Mouse (Mus musculus): ENCODE results near the gene Gm20662. TPM values are rescaled to one million over a fixed set of nuclear protein-coding genes. Genes with fewer than 3 reads are reported as not detected.

Gene Gm20662
- polyA plus RNA-seq, 1 experiment from 2014 or later: 0.64 TPM

- peak within 1 kb of the TSS; percentile 60 for H3K4me3 ChIP-seq (ENCODE audit: low read length)
- H3K36me3 ChIP-seq (ENCODE audit: insufficient read depth, low read length): no peaks in the 10 kb centered on the region
- H3K9ac ChIP-seq (replicated peaks; ENCODE audit: low read length): peak within 1 kb of the TSS; percentile 68
- H3K27ac ChIP-seq (ENCODE audit: low read length): peak within 1 kb of the TSS; percentile 99
- H3K27me3 ChIP-seq (ENCODE audit: insufficient read depth, low read length): no peaks in the 10 kb centered on the region; the same call in 1 of the 2 replicates
- 0% methylated on average over 57 of the region's 58 CpGs for WGBS
- peaks cover 35% of the 10 kb centered on the region for H3K4me1 ChIP-seq (ENCODE audit: insufficient read depth, low read length)
- H3K4me2 ChIP-seq (replicated peaks; ENCODE audit: low read depth, low read length): peak within 1 kb of the TSS; percentile 58
- peak; percentile 62 for ATAC-seq (ENCODE audit: low FRiP score, low TSS enrichment)
- H3K9me3 ChIP-seq (ENCODE audit: low read length): no peaks in the 10 kb centered on the region
Observed at GRCm38 (mm10) chr9:107985131-107986119, 10.7 kb upstream of the Gm20662 start, which contains the start of gene Inka1. Inka1 (minus strand) TSS chr9:107985879.

GRCm38 (mm10) chr9:107986376-107986775, 9.8 kb upstream of the Gm20662 start:
- H3K4me1 ChIP-seq (ENCODE audit: insufficient read depth, low read length): peaks cover 25% of the 10 kb centered on the region
- peak overlapping the region; percentile 58 for H3K4me2 ChIP-seq (replicated peaks; ENCODE audit: low read depth, low read length)
- peak overlapping the region; percentile 60 for H3K4me3 ChIP-seq (ENCODE audit: low read length)
- H3K9me3 ChIP-seq (ENCODE audit: low read length): no peaks in the 10 kb centered on the region
- peak; percentile 50 for ATAC-seq (ENCODE audit: low FRiP score, low TSS enrichment)
- no peaks in the 10 kb centered on the region; the same call in 1 of the 2 replicates for H3K27me3 ChIP-seq (ENCODE audit: insufficient read depth, low read length)
- no peaks in the 10 kb centered on the region for H3K36me3 ChIP-seq (ENCODE audit: insufficient read depth, low read length)
- peak overlapping the region; percentile 68; the same call in 1 of the 2 replicates for H3K9ac ChIP-seq (replicated peaks; ENCODE audit: low read length)
- 2% methylated on average over 18 of the region's 18 CpGs for WGBS
- H3K27ac ChIP-seq (ENCODE audit: low read length): peak overlapping the region; percentile 99

GRCm38 (mm10) chr9:107987950-107988349, 8.2 kb upstream of the Gm20662 start:
- Histone ChIP-seq H3K27me3 (ENCODE audit: insufficient read depth, low read length) (no peaks in the 10 kb centered on the region; the same call in 1 of the 2 replicates), H3K9ac (replicated peaks; ENCODE audit: low read length) (no peak overlapping the region), H3K27ac (ENCODE audit: low read length) (no peak overlapping the region), H3K4me3 (ENCODE audit: low read length) (no peak overlapping the region), H3K4me1 (ENCODE audit: insufficient read depth, low read length) (peaks cover 12% of the 10 kb centered on the region), H3K9me3 (ENCODE audit: low read length) (no peaks in the 10 kb centered on the region), H3K36me3 (ENCODE audit: insufficient read depth, low read length) (no peaks in the 10 kb centered on the region), H3K4me2 (replicated peaks; ENCODE audit: low read depth, low read length) (no peak overlapping the region)
- no peak for ATAC-seq (ENCODE audit: low FRiP score, low TSS enrichment)
- WGBS: 58% methylated on average over 3 of the region's 3 CpGs

GRCm38 (mm10) chr9:107992197-107992596, 4.0 kb upstream of the Gm20662 start, which contains the start of gene Cdhr4:
Cdhr4 (plus strand) TSS chr9:107992497.
- Histone ChIP-seq H3K36me3 (ENCODE audit: insufficient read depth, low read length) (no peaks in the 10 kb centered on the region), H3K27me3 (ENCODE audit: insufficient read depth, low read length) (no peaks in the 10 kb centered on the region; the same call in 1 of the 2 replicates), H3K9ac (replicated peaks; ENCODE audit: low read length) (no peak within 1 kb of the TSS), H3K27ac (ENCODE audit: low read length) (no peak within 1 kb of the TSS), H3K4me3 (ENCODE audit: low read length) (no peak within 1 kb of the TSS), H3K4me2 (replicated peaks; ENCODE audit: low read depth, low read length) (no peak within 1 kb of the TSS), H3K4me1 (ENCODE audit: insufficient read depth, low read length) (no peaks in the 10 kb centered on the region), H3K9me3 (ENCODE audit: low read length) (no peaks in the 10 kb centered on the region)
- 64% methylated on average over 2 of the region's 2 CpGs for WGBS
- ATAC-seq (ENCODE audit: low FRiP score, low TSS enrichment): no peak

- 85% methylated on average over 11 of the region's 11 CpGs for WGBS
- ATAC-seq (ENCODE audit: low FRiP score, low TSS enrichment): no peak
Observed at GRCm38 (mm10) chr9:107993013-107993412, 3.1 kb upstream of the Gm20662 start.

GRCm38 (mm10) chr9:107994464-107994863, 1.7 kb upstream of the Gm20662 start:
- no peak overlapping the region for H3K4me2 ChIP-seq (replicated peaks; ENCODE audit: low read depth, low read length)
- H3K36me3 ChIP-seq (ENCODE audit: insufficient read depth, low read length): no peaks in the 10 kb centered on the region
- H3K4me1 ChIP-seq (ENCODE audit: insufficient read depth, low read length): no peaks in the 10 kb centered on the region
- no peak overlapping the region for H3K4me3 ChIP-seq (ENCODE audit: low read length)
- no peaks in the 10 kb centered on the region for H3K9me3 ChIP-seq (ENCODE audit: low read length)
- ATAC-seq (ENCODE audit: low FRiP score, low TSS enrichment): no peak
- H3K27ac ChIP-seq (ENCODE audit: low read length): no peak overlapping the region
- no peaks in the 10 kb centered on the region for H3K27me3 ChIP-seq (ENCODE audit: insufficient read depth, low read length)
- H3K9ac ChIP-seq (replicated peaks; ENCODE audit: low read length): no peak overlapping the region
- WGBS: 44% methylated on average over 2 of the region's 2 CpGs

More at GRCm38 (mm10) chr9:107993013-107993412, 3.1 kb upstream of the Gm20662 start:
- no peak overlapping the region for H3K9ac ChIP-seq (replicated peaks; ENCODE audit: low read length)
- H3K4me1 ChIP-seq (ENCODE audit: insufficient read depth, low read length): no peaks in the 10 kb centered on the region
- H3K4me2 ChIP-seq (replicated peaks; ENCODE audit: low read depth, low read length): no peak overlapping the region
- no peaks in the 10 kb centered on the region for H3K9me3 ChIP-seq (ENCODE audit: low read length)
- H3K27ac ChIP-seq (ENCODE audit: low read length): no peak overlapping the region
- no peaks in the 10 kb centered on the region for H3K36me3 ChIP-seq (ENCODE audit: insufficient read depth, low read length)
- H3K27me3 ChIP-seq (ENCODE audit: insufficient read depth, low read length): no peaks in the 10 kb centered on the region
- H3K4me3 ChIP-seq (ENCODE audit: low read length): no peak overlapping the region

- WGBS: 93% methylated on average over 21 of the region's 21 CpGs
- Histone ChIP-seq H3K27me3 (ENCODE audit: insufficient read depth, low read length) (no peaks in the 10 kb centered on the region), H3K36me3 (ENCODE audit: insufficient read depth, low read length) (no peaks in the 10 kb centered on the region), H3K4me2 (replicated peaks; ENCODE audit: low read depth, low read length) (no peak overlapping the region), H3K9me3 (ENCODE audit: low read length) (no peaks in the 10 kb centered on the region), H3K27ac (ENCODE audit: low read length) (no peak overlapping the region), H3K4me3 (ENCODE audit: low read length) (no peak overlapping the region), H3K4me1 (ENCODE audit: insufficient read depth, low read length) (no peaks in the 10 kb centered on the region), H3K9ac (replicated peaks; ENCODE audit: low read length) (no peak overlapping the region)
- ATAC-seq (ENCODE audit: low FRiP score, low TSS enrichment): no peak
Observed at GRCm38 (mm10) chr9:107995513-107995912, 636 bp upstream of the Gm20662 start.

- Histone ChIP-seq H3K4me2 (replicated peaks; ENCODE audit: low read depth, low read length) (peak within 1 kb of the TSS; percentile 89), H3K27me3 (ENCODE audit: insufficient read depth, low read length) (no peaks in the 10 kb centered on the region), H3K4me3 (ENCODE audit: low read length) (peak within 1 kb of the TSS; percentile 65), H3K4me1 (ENCODE audit: insufficient read depth, low read length) (peaks cover 18% of the 10 kb centered on the region), H3K27ac (ENCODE audit: low read length) (peak within 1 kb of the TSS; percentile 83), H3K9ac (replicated peaks; ENCODE audit: low read length) (peak within 1 kb of the TSS; percentile 85), H3K9me3 (ENCODE audit: low read length) (no peaks in the 10 kb centered on the region), H3K36me3 (ENCODE audit: insufficient read depth, low read length) (no peaks in the 10 kb centered on the region)
- WGBS: under 1% methylated on average over 51 of the region's 51 CpGs
- ATAC-seq (ENCODE audit: low FRiP score, low TSS enrichment): peak; percentile 99
Observed at GRCm38 (mm10) chr9:108001922-108002770, 6.0 kb downstream of the Gm20662 start, which contains the start of gene Ip6k1. Ip6k1 (plus strand) TSS chr9:108002501.

GRCm38 (mm10) chr9:108002778-108003530, 6.8 kb downstream of the Gm20662 start:
- peak overlapping the region; percentile 84 for H3K9ac ChIP-seq (replicated peaks; ENCODE audit: low read length)
- no peaks in the 10 kb centered on the region for H3K27me3 ChIP-seq (ENCODE audit: insufficient read depth, low read length)
- ATAC-seq (ENCODE audit: low FRiP score, low TSS enrichment): no peak; the same call in none of the 2 replicates
- H3K9me3 ChIP-seq (ENCODE audit: low read length): no peaks in the 10 kb centered on the region
- peak overlapping the region; percentile 89 for H3K4me2 ChIP-seq (replicated peaks; ENCODE audit: low read depth, low read length)
- no peaks in the 10 kb centered on the region for H3K36me3 ChIP-seq (ENCODE audit: insufficient read depth, low read length)
- peak overlapping the region; percentile 83 for H3K27ac ChIP-seq (ENCODE audit: low read length)
- peak overlapping the region; percentile 65 for H3K4me3 ChIP-seq (ENCODE audit: low read length)
- H3K4me1 ChIP-seq (ENCODE audit: insufficient read depth, low read length): peaks cover 18% of the 10 kb centered on the region
- WGBS: under 1% methylated on average over 48 of the region's 50 CpGs
